Mouse (Mus musculus) cerebellum, adult 2 months (tissue): ENCODE measurements around the gene Prrc2b.

ENCODE experiments used
- CTCF ChIP-seq: fragments of 200-500 bp; IDR thresholded peaks from 2 replicates; pipeline ENCODE4 v1.5.1; 2011; ENCODE audit warnings: low read depth, mild to moderate bottlenecking, control low read depth, low read length, moderate library complexity, borderline replicate concordance; ENCODE audit not compliant: insufficient read depth
- POLR2A ChIP-seq: fragments of 200-500 bp; IDR thresholded peaks from 2 replicates; pipeline ENCODE4 v1.6.1; 2011; ENCODE audit warnings: low read length, control low read depth, borderline replicate concordance; ENCODE audit not compliant: insufficient read depth

- no peak for TF ChIP-seq CTCF
- no peak for TF ChIP-seq POLR2A
Observed at GRCm38 (mm10) chr2:32207682-32208081, 56.8 kb downstream of the Prrc2b start.
